Mouse (Mus musculus) stomach, embryonic 16.5 days (tissue): ENCODE measurements at regions not wholly inside any gene's neighbourhood (a gene's known extent, or its start where the extent isn't known, plus 50 kb on each side); places are given as distances from the start of the nearest gene placed in this dataset.
"Not testable (repeated sequence)": the region's sequence is repeated elsewhere in the genome, so short reads cannot be mapped to it uniquely, and the experiment has no call there.

Experiments used
- ATAC-seq: fragments of 200-750 bp; cut with Nextera tagmentation; 2 replicates; pipeline ENCODE4 v1.8.0; 2017; ENCODE audit warnings: moderate number of reproducible peaks, moderate TSS enrichment; ENCODE audit not compliant: insufficient read depth, low FRiP score
- H3K27ac ChIP-seq: fragments of 300-500 bp; sonication (generic); 2 replicates; pipeline ENCODE4 v1.5.1; 2014; ENCODE audit warnings: low read length
- H3K27me3 ChIP-seq: fragments of 300-500 bp; sonication (generic); 2 replicates; pipeline ENCODE4 v1.6.1; 2014; ENCODE audit warnings: low read length, control low read depth, mixed read lengths; ENCODE audit not compliant: control insufficient read depth, insufficient read depth
- H3K36me3 ChIP-seq: fragments of 300-500 bp; sonication (generic); 2 replicates; pipeline ENCODE4 v1.6.1; 2014; ENCODE audit warnings: low read length; ENCODE audit not compliant: control insufficient read depth, insufficient read depth
- H3K4me1 ChIP-seq: fragments of 300-500 bp; sonication (generic); 2 replicates; pipeline ENCODE4 v1.6.1; 2014; ENCODE audit warnings: low read length, control low read depth, mixed read lengths; ENCODE audit not compliant: control insufficient read depth, insufficient read depth
- H3K4me2 ChIP-seq: fragments of 300-500 bp; sonication (generic); 2 replicates; pipeline ENCODE4 v1.6.1; 2014; ENCODE audit warnings: low read depth, low read length, mixed read lengths
- H3K4me3 ChIP-seq: fragments of 300-500 bp; sonication (generic); replicated peaks from 2 replicates; pipeline ENCODE4 v1.5.1; 2014; ENCODE audit warnings: mild to moderate bottlenecking, low read length
- H3K9ac ChIP-seq: fragments of 300-500 bp; sonication (generic); 2 replicates; pipeline ENCODE4 v1.6.1; 2014; ENCODE audit warnings: low read length
- H3K9me3 ChIP-seq: fragments of 300-500 bp; sonication (generic); replicated peaks from 2 replicates; pipeline ENCODE4 v1.6.1; 2016; ENCODE audit warnings: low read length, control low read depth; ENCODE audit not compliant: control insufficient read depth
- WGBS: fragments of 180-500 bp; shearing (Covaris S2); extraction: QIAGEN DNeasy Blood & Tissue Kit; methylation state at CpG from one replicate; pipeline ENCODE4 v1.1.7; 2014; 5-methylcytosine and 5-hydroxymethylcytosine counted together

DNA sequence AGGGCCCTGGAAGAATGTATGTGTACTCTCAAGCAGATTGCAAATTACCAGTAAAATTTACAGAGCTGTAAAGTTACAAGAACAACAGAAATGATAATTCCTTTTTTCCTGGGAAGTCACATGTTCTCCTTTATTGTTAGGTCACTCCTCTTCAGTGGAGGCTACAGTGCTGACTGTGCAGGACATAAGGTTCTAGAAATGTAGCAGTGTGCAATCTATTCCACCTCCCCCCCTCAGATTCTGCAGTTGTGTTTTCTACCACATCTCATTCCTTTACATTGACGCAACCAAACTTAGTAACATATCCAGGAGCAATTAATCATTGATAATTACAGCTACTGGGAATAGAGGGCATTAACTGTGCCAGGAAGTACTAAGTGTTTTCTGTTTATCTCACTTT, 385.3 kb upstream of the Tnc start:
- 60% methylated on average over 1 of the region's 1 CpGs for WGBS
- Histone ChIP-seq H3K9me3 (no peaks in the 10 kb centered on the region), H3K4me3 (no peak overlapping the region), H3K4me1 (no peaks in the 10 kb centered on the region), H3K27me3 (no peaks in the 10 kb centered on the region), H3K27ac (no peak overlapping the region), H3K36me3 (no peaks in the 10 kb centered on the region), H3K9ac (no peak overlapping the region), H3K4me2 (no peak overlapping the region)
- no peak for ATAC-seq

DNA sequence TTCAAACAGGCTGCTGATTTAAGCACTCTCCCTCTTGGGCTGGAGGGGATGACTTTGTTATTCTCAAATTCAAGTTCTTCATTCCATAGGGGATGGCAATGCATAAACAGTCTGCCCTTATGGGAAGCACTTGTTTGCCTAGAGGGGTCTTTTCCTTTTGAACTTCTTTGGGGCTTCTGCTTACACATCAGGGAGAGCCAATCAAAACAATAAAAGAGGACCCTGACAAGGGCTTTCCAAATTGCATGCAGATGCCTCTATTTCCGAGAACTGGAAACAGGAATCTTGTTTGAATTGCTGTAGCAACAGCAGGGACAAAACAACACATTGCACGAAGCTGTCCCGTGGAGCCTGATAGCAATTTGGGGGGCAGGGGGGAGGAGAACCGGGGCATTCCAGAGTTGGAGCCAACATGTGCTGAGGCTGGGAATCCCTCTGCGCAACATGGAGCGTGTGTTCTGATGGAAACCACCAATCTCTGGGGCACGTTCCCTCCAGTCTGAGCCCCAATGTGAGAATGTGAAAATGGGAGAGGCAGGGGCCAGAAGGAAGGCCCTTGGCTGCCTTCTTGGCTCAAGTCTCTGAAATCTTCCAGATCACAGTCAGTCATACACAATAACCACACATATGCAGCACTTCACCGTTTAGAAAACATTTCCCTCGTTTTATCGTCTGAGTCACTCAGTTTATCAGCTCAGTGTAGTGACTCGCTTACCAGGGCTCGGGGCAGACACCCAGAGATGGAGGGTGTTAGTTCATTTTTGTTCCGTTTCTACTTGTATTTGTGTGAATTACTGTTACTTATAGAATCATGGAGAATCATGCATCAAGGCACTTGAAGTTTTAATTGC, 391.2 kb upstream of the Tnc start:
- peak overlapping the region; percentile 17; the same call in 1 of the 2 replicates for H3K27ac ChIP-seq

DNA sequence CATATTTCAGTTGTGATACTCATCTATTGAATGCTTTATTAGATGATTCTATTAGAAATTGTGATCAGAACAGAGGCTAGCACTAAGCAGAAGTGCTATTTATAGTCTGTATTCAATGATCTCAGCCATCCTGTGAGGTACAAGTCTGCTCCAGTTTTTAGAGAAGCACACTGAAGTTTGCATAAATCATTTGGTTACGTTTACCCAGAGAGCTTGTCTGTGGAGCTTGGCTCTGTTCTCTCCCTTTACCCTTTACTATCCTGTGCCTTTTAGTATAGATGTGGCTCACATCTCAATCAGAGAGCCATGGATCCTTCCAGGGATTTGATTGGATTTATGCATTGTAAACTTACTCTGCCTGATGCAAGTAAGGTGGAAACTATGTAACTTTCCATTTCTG, 404.6 kb upstream of the Tnc start:
- H3K27me3 ChIP-seq: no peaks in the 10 kb centered on the region
- H3K36me3 ChIP-seq: no peaks in the 10 kb centered on the region
- no peaks in the 10 kb centered on the region for H3K9me3 ChIP-seq
- H3K4me1 ChIP-seq: no peaks in the 10 kb centered on the region
- no peak overlapping the region for H3K4me3 ChIP-seq
- ATAC-seq: no peak
- no peak overlapping the region for H3K9ac ChIP-seq
- H3K4me2 ChIP-seq: no peak overlapping the region
- H3K27ac ChIP-seq: no peak overlapping the region
- 32% methylated on average over 1 of the region's 1 CpGs for WGBS

More for the DNA sequence above, 391.2 kb upstream of the Tnc start:
- WGBS: 49% methylated on average over 13 of the region's 13 CpGs
- no peak; the same call in 1 of the 2 replicates for ATAC-seq
- Histone ChIP-seq H3K27me3 (no peaks in the 10 kb centered on the region), H3K36me3 (no peaks in the 10 kb centered on the region), H3K9ac (no peak overlapping the region), H3K4me2 (no peak overlapping the region), H3K4me1 (no peaks in the 10 kb centered on the region), H3K4me3 (no peak overlapping the region), H3K9me3 (no peaks in the 10 kb centered on the region)

DNA sequence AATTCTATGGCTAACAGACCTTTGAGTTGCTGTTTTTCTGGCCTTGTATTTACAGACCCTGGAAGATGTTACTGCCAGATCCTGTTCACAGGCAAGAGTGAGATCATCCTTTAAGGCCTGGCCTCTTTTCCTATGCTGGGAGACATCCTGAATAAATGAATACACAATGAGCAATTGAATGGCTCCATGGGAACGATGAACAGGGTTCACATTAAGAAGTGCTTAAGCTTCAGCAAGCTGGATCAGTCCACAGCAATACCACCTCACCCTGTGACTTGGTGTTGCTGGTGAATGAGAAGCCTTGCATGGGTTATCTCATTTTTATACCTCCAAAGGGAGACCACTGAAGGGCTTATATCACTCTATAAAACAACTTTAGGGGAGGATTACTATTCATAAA, 405.1 kb upstream of the Tnc start:
- Histone ChIP-seq H3K9me3 (no peaks in the 10 kb centered on the region), H3K4me2 (no peak overlapping the region), H3K4me3 (no peak overlapping the region), H3K4me1 (no peaks in the 10 kb centered on the region), H3K9ac (no peak overlapping the region), H3K27me3 (no peaks in the 10 kb centered on the region), H3K36me3 (no peaks in the 10 kb centered on the region), H3K27ac (no peak overlapping the region)
- no peak for ATAC-seq
- WGBS: 56% methylated on average over 1 of the region's 1 CpGs

DNA sequence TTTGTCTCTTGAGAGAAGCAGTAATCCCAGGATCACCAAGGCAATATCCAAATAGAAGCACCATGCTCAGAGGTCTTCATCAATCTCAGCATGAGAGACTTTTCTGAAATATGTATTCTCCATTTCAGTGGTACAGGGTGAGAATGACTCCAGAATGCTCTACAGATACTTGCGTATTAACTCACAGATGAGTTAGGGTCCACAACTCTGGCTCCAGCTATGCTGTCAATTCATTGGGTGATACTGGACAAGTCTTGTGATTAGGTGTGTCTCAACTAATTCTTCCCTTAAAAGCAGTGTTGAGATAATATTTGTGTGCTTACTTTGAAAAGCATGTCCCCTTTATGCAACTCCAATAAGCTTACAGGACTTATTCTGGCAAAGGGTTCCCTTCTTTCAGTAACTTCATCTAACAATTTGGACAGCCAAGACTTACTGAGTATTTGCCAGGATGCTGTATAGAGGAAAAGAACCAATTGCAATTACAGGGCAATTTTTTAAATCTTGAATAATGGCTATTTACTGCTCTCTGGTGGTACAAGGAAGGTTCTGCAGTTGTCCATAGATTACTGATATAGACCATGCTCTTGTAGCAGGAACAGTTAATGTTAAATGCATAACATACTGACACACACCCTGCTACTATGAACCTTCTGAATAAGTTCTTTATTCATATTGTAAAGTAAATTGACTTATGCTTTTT, 445.6 kb upstream of the Tnc start:
- 86% methylated on average over 1 of the region's 1 CpGs for WGBS
- no peaks in the 10 kb centered on the region for H3K9me3 ChIP-seq
- no peak for ATAC-seq
- no peak overlapping the region for H3K9ac ChIP-seq
- H3K27ac ChIP-seq: no peak overlapping the region
- H3K4me2 ChIP-seq: no peak overlapping the region
- no peak overlapping the region for H3K4me3 ChIP-seq
- no peaks in the 10 kb centered on the region for H3K4me1 ChIP-seq
- no peaks in the 10 kb centered on the region for H3K27me3 ChIP-seq
- H3K36me3 ChIP-seq: no peaks in the 10 kb centered on the region

DNA sequence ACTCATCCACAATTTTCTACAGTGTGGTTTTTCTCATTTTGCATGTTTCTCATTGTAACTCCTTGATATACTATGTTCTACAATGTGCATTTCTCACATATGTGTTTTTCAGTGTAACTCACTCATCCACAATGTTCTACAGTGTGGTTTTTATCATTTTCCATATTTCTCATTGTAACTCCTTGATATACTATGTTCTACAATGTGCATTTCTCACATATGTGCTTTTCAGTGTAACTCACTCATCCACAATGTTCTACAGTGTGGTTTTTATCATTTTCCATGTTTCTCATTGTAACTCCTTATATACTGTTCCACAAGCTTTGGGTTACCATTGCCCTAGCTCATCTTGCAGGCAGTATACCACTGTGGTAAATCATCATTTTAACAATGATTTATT, 450.9 kb upstream of the Tnc start:
- not testable (repeated sequence) for H3K4me1 ChIP-seq, H3K36me3 ChIP-seq, H3K4me3 ChIP-seq, H3K9ac ChIP-seq, H3K27ac ChIP-seq, H3K27me3 ChIP-seq, H3K4me2 ChIP-seq, H3K9me3 ChIP-seq
- peak; percentile 86 for ATAC-seq

DNA sequence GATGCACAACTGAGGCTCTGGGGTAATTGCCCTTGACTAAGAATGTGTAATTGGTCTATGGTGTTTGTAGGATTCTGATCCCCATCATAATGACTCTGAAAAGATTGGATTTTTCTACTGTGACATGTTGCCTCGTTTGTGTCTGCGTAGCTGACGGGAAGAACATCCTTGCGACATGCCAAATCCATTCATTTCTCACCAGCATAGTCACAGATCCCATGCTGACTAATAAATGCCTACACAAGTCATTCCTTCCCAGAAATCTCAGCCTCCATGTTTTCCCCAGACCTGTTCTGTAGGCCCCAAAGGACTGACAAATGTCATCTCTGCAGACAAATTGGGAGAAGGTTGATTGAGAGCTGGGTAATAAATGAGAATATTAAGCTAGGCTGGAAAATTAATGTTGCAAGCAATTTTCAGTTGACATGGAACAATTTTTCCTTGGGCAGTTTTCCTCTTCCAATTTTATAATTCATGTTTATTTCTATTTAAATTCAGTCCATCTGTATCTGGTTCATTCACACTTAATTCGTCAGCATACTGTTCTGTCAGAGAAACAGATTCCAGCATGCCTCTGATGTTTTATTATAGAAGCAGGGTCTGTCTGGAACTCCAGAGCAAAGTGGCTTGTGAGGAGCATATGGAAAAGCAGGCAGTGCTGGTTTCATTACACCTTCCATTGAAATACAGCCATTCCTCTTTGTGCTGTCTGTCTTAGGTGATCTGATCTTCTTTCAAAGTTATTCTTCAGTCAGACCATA, 454.0 kb upstream of the Tnc start:
- Histone ChIP-seq H3K27ac (no peak overlapping the region), H3K9ac (no peak overlapping the region), H3K27me3 (no peaks in the 10 kb centered on the region), H3K4me2 (no peak overlapping the region), H3K36me3 (no peaks in the 10 kb centered on the region), H3K9me3 (no peaks in the 10 kb centered on the region), H3K4me3 (no peak overlapping the region), H3K4me1 (no peaks in the 10 kb centered on the region)
- ATAC-seq: no peak
- WGBS: 87% methylated on average over 5 of the region's 5 CpGs

DNA sequence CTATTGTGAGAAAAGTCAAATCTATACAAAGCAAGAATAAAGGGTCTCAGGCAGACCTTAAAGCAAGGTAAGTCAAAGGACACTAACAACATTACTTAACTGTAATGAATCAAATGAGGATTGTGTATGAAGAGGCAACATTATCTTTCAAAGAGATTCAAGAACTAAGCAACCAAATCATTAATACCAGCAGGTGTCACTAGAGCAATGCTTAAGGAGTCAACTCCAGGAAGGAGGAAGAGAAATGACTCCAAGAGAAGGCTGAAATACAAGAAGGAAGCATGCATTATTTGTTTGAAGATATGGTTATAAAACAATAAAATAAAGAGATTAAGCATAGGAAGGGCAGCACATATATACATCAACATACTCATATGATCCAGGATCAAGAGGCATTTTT, 475.1 kb upstream of the Tnc start:
- no peak for ATAC-seq
- no peaks in the 10 kb centered on the region for H3K36me3 ChIP-seq
- H3K4me2 ChIP-seq: no peak overlapping the region
- H3K9me3 ChIP-seq: no peaks in the 10 kb centered on the region
- H3K4me1 ChIP-seq: no peaks in the 10 kb centered on the region
- H3K27ac ChIP-seq: no peak overlapping the region
- no peak overlapping the region for H3K4me3 ChIP-seq
- H3K9ac ChIP-seq: no peak overlapping the region
- H3K27me3 ChIP-seq: no peaks in the 10 kb centered on the region

DNA sequence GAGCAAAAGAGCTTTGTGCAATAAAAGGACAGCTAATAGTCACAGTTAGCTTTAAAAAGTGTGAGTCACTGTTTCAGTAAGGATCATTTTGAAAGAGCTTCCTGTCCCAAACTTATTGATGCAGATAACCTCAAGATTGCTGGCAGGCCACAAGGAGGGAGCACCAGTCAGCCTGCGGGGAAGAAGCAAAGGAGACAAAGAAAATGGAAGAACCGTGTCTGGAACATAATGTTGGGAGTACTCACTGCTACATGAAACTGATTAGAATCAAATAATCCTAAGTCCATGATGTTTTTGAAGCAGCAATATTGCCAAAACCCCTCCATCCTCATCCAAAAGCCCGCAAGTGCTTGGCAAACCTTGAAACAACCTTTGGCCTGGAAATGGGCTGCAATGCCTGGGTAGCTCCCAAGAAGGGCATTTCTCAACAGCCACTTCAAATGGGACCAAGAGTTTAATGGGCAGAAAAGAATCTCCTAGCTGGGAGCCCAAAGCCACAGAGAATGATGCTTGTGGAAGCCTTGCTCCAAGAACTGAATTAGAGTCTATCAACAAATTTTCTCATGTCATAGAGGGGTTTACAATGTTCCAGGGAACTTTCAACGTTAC, 481.0 kb upstream of the Tnc start:
- no peaks in the 10 kb centered on the region for H3K36me3 ChIP-seq
- no peak overlapping the region for H3K9ac ChIP-seq
- H3K4me1 ChIP-seq: no peaks in the 10 kb centered on the region
- 79% methylated on average over 4 of the region's 4 CpGs for WGBS
- H3K27ac ChIP-seq: no peak overlapping the region
- H3K4me3 ChIP-seq: no peak overlapping the region
- no peak for ATAC-seq
- no peak overlapping the region for H3K4me2 ChIP-seq
- H3K27me3 ChIP-seq: no peaks in the 10 kb centered on the region
- H3K9me3 ChIP-seq: no peaks in the 10 kb centered on the region
